Mouse (Mus musculus): ENCODE measurements at regions not wholly inside any gene's neighbourhood (a gene's known extent, or its start where the extent isn't known, plus 50 kb on each side); places are given as distances from the start of the nearest gene placed in this dataset.

GRCm38 (mm10) chr2:179022675-179023194 lies 419.5 kb upstream of the Cdh4 start:
- no peaks in the 10 kb centered on the region for H3K27me3 ChIP-seq (replicated peaks)
- H3K4me3 ChIP-seq (replicated peaks in 1 of 3; ENCODE audit: low read depth in 2 of 3, low read length in 2 of 3, poor library complexity in 1 of 3) = no peak overlapping the region
- H3K79me2 ChIP-seq (replicated peaks; ENCODE audit: control insufficient read depth, extremely low read depth, insufficient read depth, poor library complexity, severe bottlenecking) = no peaks in the 10 kb centered on the region
- no peaks in the 10 kb centered on the region for H3K36me3 ChIP-seq (replicated peaks in 1 of 2; ENCODE audit: control insufficient read depth in 1 of 2, insufficient read depth in 1 of 2, low read length in 1 of 2)
- no peak overlapping the region for H3K4me2 ChIP-seq (ENCODE audit: insufficient read depth, low read depth, poor library complexity, severe bottlenecking)
- TF ChIP-seq MYC (IDR thresholded peaks at IDR 0.05; ENCODE audit: low read depth, low read length) = no peak
- TF ChIP-seq ZMIZ1 (IDR thresholded peaks at IDR 0.05; ENCODE audit: low read depth, low read length) = no peak
- no peak for TF ChIP-seq MEF2A (IDR thresholded peaks at IDR 0.05; ENCODE audit: borderline replicate concordance, low read depth, low read length)
- TF ChIP-seq CHD1 (IDR thresholded peaks at IDR 0.05; ENCODE audit: low read depth, low read length) = no peak
- TF ChIP-seq JUN (IDR thresholded peaks at IDR 0.05; ENCODE audit: insufficient read depth, low read depth, low read length) = no peak
- TF ChIP-seq RAD21 (IDR thresholded peaks at IDR 0.05; ENCODE audit: low read depth, low read length) = no peak
- no peak for TF ChIP-seq MAZ (IDR thresholded peaks at IDR 0.05; ENCODE audit: low read depth, low read length)
- no peak for TF ChIP-seq E2F4 (IDR thresholded peaks at IDR 0.05; ENCODE audit: insufficient replicate concordance, low read depth, low read length)
- TF ChIP-seq ELF1 (IDR thresholded peaks at IDR 0.05; ENCODE audit: low read depth, low read length) = no peak
- no peak for TF ChIP-seq KAT2A (IDR thresholded peaks at IDR 0.05; ENCODE audit: insufficient replicate concordance, low read length)
- H3K27ac ChIP-seq (ENCODE audit: insufficient read depth, low read depth) = no peak overlapping the region
- no peaks in the 10 kb centered on the region for H3K4me1 ChIP-seq (ENCODE audit: control insufficient read depth in 1 of 2, insufficient read depth in 2 of 2)
- dilution Hi-C loops (cut with MboI; ENCODE audit: extremely low pct_ligation_motif_present, extremely low pct_unique_long_range_greater_than_20kb, low sequenced_read_pairs) = no loop called here
- in situ Hi-C loops (cut with MboI; ENCODE audit: low pct_ligation_motif_present, low pct_unique_long_range_greater_than_20kb, low sequenced_read_pairs) = no loop called here
- H3K9ac ChIP-seq (ENCODE audit: insufficient read depth, low read depth) = no peak overlapping the region
- DNase-seq (ENCODE audit: extremely low read depth) = no peak
- H3K9me3 ChIP-seq (replicated peaks; ENCODE audit: low read length) = peaks cover 84% of the 10 kb centered on the region

- in situ Hi-C loops (cut with MboI; ENCODE audit: low pct_ligation_motif_present, low pct_unique_long_range_greater_than_20kb, low sequenced_read_pairs) = no loop called here
Observed at GRCm38 (mm10) chr2:179024225-179024624, 418.0 kb upstream of the Cdh4 start.

More at GRCm38 (mm10) chr2:179024225-179024624, 418.0 kb upstream of the Cdh4 start:
- H3K36me3 ChIP-seq (replicated peaks in 1 of 2; ENCODE audit: control insufficient read depth in 1 of 2, insufficient read depth in 1 of 2, low read length in 1 of 2) = no peaks in the 10 kb centered on the region
- DNase-seq (ENCODE audit: extremely low read depth) = no peak
- H3K4me3 ChIP-seq (replicated peaks in 1 of 3; ENCODE audit: low read depth in 2 of 3, low read length in 2 of 3, poor library complexity in 1 of 3) = no peak overlapping the region
- H3K27me3 ChIP-seq (replicated peaks) = no peaks in the 10 kb centered on the region
- dilution Hi-C loops (cut with MboI; ENCODE audit: extremely low pct_ligation_motif_present, extremely low pct_unique_long_range_greater_than_20kb, low sequenced_read_pairs) = no loop called here
- no peaks in the 10 kb centered on the region for H3K79me2 ChIP-seq (replicated peaks; ENCODE audit: control insufficient read depth, extremely low read depth, insufficient read depth, poor library complexity, severe bottlenecking)
- H3K4me1 ChIP-seq (ENCODE audit: control insufficient read depth in 1 of 2, insufficient read depth in 2 of 2) = no peaks in the 10 kb centered on the region
- H3K9ac ChIP-seq (ENCODE audit: insufficient read depth, low read depth) = no peak overlapping the region
- H3K9me3 ChIP-seq (replicated peaks; ENCODE audit: low read length) = peaks cover 90% of the 10 kb centered on the region
- no peak overlapping the region for H3K4me2 ChIP-seq (ENCODE audit: insufficient read depth, low read depth, poor library complexity, severe bottlenecking)
- no peak overlapping the region for H3K27ac ChIP-seq (ENCODE audit: insufficient read depth, low read depth)
- TF ChIP-seq UBTF (IDR thresholded peaks at IDR 0.05; ENCODE audit: low read depth, low read length) (no peak), RAD21 (IDR thresholded peaks at IDR 0.05; ENCODE audit: low read depth, low read length) (no peak), KAT2A (IDR thresholded peaks at IDR 0.05; ENCODE audit: insufficient replicate concordance, low read length) (no peak), BHLHE40 (IDR thresholded peaks at IDR 0.05; ENCODE audit: low read depth, low read length) (no peak), NELFE (IDR thresholded peaks at IDR 0.05; ENCODE audit: low read depth, low read length) (no peak), HCFC1 (IDR thresholded peaks at IDR 0.05; ENCODE audit: low read depth, low read length) (no peak), POLR2AphosphoS2 (IDR thresholded peaks at IDR 0.05; ENCODE audit: low read depth, low read length) (no peak), CHD1 (IDR thresholded peaks at IDR 0.05; ENCODE audit: low read depth, low read length) (no peak), USF2 (conservative IDR thresholded peaks at IDR 0.05; ENCODE audit: low read depth, low read length) (no peak), IRF4 (IDR thresholded peaks at IDR 0.05; ENCODE audit: low read depth, low read length) (no peak), GABPA (IDR thresholded peaks at IDR 0.05; ENCODE audit: insufficient replicate concordance, low read depth, low read length) (no peak), MAFK (IDR thresholded peaks at IDR 0.05; ENCODE audit: insufficient replicate concordance, low read length) (no peak), ZC3H11A (IDR thresholded peaks at IDR 0.05; ENCODE audit: low read depth, low read length) (no peak), SIN3A (IDR thresholded peaks at IDR 0.05; ENCODE audit: low read length) (no peak), ELF1 (IDR thresholded peaks at IDR 0.05; ENCODE audit: low read depth, low read length) (no peak)
